Mouse (Mus musculus) lung, postnatal 14 days (tissue): ENCODE measurements around the gene Zfp39.
A peak's percentile ranks its signal among the peaks of the same experiment; 100 is the strongest.
"Not testable (repeated sequence)": the region's sequence is repeated elsewhere in the genome, so short reads cannot be mapped to it uniquely, and the experiment has no call there.

Source experiments
- DNase-seq: peaks from one replicate; pipeline ENCODE4 v3.0.0; 2021

Gene Zfp39

DNA sequence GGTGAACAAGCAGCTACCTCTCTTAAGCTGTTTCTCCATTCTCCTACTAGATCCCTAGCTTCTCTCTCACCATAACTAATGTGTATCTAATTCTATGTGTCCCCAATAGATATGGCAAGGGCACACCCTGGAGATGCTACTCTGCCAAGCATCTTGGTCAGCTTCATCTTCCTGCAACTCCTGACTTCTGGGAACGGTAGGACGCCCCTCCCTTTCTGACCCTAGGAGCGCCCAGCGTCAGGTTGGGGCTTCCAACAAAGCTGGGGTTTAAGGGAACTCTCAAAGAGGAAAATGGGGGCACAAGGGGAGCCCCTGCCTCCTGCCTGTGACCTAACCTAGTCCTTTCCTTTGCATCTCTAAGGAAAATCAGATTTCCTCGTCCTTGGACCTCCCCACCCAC lies 14.7 kb upstream of the Zfp39 start:
- no peak for DNase-seq

GRCm38 (mm10) chr11:58917745-58918366 lies 13.8 kb upstream of the Zfp39 start, which contains the start of gene Btnl10:
Btnl10 (plus strand) TSS chr11:58917908.
- no peak for DNase-seq

- DNase-seq: peak; percentile 77
These were observed 13.1 kb upstream of the Zfp39 start for GRCm38 (mm10) chr11:58916879-58917744.

DNA sequence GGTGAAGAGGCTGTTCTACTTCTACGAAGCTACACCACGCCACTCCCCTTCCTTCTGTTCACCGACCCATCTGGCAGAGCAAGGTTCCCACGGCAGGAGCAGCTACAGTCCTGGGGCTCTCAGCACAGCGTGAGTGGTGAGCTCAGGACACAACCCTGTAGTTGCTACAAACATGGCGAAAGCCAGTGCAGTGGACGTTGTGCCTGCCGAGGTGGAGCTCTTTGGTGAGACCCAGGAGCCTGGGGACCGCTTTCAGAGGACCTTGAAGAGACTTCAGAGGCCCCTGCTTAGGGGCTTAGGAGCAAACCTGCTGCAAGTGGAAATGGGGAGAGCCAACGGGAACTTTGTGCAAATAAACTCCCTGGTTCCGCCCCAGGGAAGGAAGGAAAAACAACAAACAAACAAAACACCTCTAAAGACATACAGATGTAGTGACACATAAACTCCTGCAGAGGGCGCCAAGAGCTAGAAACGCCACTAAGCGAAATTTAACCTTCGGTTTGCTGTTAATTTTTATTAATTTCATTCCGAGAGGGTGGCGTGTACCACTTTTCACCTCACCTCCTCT lies 10.5 kb upstream of the Zfp39 start:
- DNase-seq: peak; percentile 34

- no peak for DNase-seq
These were observed 9.8 kb upstream of the Zfp39 start for GRCm38 (mm10) chr11:58913776-58914175.

- peak; percentile 14 for DNase-seq
These were observed 813 bp upstream of the Zfp39 start for GRCm38 (mm10) chr11:58904838-58905237.

DNA sequence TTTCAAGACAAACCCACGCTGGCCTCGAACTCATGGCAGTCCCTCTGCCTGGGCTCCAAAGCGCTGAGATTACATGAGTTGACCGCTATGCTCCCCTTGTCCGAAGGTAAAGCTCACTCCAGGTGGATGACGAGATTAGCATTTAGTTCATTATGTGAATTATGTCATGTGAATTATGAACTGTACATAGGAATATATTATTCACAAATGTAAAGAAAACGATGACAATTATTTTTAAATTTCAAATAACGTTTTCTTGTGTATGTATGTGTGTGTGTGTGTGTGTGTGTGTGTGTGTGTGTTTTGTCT lies 339 bp upstream of the Zfp39 start:
- no peak for DNase-seq

DNA sequence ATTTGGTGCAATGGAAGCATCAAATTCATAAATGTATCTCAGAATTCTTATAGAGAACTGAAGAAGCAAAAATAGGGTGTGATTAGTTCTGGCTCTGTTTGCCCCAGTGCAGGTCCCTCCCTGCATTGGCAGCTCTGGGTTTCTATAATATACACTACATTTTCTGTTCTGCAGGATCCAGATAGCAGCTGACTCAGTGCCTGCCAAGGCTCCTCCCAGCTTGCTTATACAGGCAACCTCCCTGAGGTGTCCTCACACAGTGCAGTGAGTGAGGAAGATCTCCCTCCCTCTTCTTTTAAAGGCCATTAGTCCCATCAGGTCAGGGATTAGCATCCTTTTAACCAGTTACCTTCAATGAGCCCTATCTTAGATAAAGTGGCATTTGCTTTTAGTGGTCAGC lies 2.9 kb downstream of the Zfp39 start:
- no peak for DNase-seq

DNA sequence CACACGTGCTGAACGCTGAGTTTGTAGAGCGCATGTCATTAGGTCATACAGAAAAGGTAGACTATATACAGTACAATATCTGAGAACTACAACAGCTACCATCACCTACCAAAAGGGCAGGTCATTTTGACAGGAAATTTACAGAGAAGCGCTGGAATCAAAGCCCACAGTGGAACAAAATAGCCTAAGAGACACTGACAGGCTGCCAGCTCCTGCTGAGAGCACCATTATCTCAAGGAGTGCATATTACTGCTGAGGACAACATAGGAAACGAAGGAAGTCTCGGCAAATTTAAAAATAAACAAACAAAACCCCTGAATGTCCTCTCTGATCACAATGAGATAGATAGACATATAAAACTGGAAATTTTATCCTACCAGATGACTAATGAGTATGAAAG lies 6.5 kb downstream of the Zfp39 start:
- peak; percentile 16 for DNase-seq

- DNase-seq: no peak
These were observed 9.6 kb downstream of the Zfp39 start for GRCm38 (mm10) chr11:58894456-58894855.

GRCm38 (mm10) chr11:58890511-58890910 lies 13.5 kb downstream of the Zfp39 start:
- no peak for DNase-seq

DNA sequence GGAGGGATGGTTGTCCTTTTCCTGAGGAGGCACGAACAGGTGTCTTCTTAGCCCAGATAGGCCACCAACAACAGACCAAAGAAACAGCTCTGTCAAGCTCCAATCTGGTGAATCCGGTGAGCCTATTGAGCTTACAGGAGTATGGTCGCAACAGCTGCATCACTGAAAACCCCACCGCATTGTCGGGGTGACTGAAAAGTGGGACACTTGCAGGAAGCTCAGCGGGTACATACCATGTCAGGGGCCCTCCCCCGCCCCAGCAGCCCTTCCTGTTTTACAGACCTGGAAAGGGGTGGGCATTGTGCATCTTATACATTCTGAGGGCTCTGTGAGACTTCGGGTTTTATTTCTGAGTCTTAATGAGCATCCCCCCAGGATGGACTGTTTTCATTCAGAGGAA lies 20.3 kb downstream of the Zfp39 start:
- no peak for DNase-seq

DNA sequence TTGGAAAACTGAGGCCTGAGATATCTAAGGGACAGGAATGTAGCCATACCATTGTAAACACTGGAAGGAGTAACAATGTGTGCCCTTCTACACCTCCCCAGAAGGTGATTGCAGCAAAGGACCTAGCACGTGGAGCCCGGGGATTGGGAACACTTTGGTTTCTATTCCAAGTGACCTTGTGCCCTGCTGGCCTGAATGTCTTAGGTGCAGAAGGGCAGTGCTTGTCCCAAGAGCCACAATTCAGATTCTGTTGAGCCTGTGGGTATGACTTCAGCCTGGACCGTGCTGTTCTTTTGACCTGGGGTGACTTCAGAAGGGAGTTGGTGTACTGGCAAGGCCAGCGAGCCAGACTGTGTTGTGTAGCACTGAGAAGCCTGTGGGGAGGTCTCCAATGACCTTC lies 33.1 kb downstream of the Zfp39 start:
- DNase-seq: no peak

- DNase-seq: no peak
These were observed 36.1 kb downstream of the Zfp39 start for GRCm38 (mm10) chr11:58867954-58868330.

- peak; percentile 76 for DNase-seq
These were observed 36.7 kb downstream of the Zfp39 start, which contains the start of gene 2810021J22Rik for GRCm38 (mm10) chr11:58867039-58867953. 2810021J22Rik (plus strand) TSS chr11:58867216.

- no peak for DNase-seq
These were observed 43.3 kb downstream of the Zfp39 start for GRCm38 (mm10) chr11:58860744-58861143.

DNA sequence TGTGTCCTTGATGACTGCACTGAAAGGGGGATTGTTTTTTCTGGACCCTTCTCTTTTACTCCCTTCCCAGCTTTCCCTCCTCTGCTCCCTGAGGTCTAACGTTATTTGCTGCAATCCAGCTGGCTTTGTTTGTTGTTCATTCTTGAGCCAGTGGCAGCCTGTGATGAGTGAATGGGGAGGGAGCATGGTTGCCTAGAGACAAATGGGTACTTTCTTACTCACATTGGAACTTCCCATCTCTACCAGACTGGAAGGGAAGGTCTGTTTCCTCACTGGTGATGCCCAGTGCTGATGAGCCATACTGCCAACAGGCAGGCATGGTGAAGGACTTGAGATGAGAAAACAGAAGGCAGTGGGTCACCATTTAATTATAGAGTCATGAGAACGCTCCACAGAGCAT lies 54.3 kb downstream of the Zfp39 start:
- DNase-seq: no peak

- DNase-seq: no peak
These were observed 56.4 kb downstream of the Zfp39 start for GRCm38 (mm10) chr11:58847636-58848035.

- peak; percentile 86 for DNase-seq
These were observed 57.0 kb downstream of the Zfp39 start, which contains the start of gene Gm12258 for GRCm38 (mm10) chr11:58846919-58847461. Gm12258 (plus strand) TSS chr11:58847158.

DNA sequence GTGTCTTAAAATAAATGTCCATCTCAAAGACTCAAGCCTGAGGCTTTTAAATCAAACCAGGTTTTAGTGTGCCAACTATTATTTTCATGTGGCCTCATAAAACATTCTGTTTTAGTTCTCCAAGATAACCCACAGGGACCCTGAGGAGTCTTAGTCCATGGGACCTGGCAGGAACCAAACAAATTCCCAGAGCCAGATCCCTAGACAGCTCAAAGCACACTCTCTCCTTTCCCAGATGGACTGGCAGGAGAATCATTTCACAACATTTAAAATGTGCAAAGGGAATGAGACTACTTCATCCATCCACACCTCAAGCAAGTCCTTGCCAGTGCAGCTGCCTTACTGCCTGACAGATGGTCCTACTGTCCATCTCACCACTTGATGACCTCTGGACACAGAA lies 65.1 kb downstream of the Zfp39 start, which contains the start of gene Olfr311:
Gene Olfr311, plus strand, starts transcription at position 301 of the 400 bp plus-strand sequence.
- not testable (repeated sequence) for DNase-seq
